Mouse (Mus musculus) olfactory bulb, adult 2 months (tissue): ENCODE data around the gene Cacna2d2.

Source experiments
- CTCF ChIP-seq: fragments of 200-500 bp; IDR thresholded peaks from 2 replicates; pipeline ENCODE4 v1.5.1; 2012; ENCODE audit warnings: low read depth, mild to moderate bottlenecking, low read length, moderate library complexity; ENCODE audit not compliant: insufficient read depth
- POLR2A ChIP-seq: fragments of 200-500 bp; IDR thresholded peaks from 2 replicates; pipeline ENCODE4 v1.6.1; 2012; ENCODE audit warnings: mild to moderate bottlenecking, low read depth, low read length, moderate library complexity; ENCODE audit not compliant: insufficient read depth

DNA sequence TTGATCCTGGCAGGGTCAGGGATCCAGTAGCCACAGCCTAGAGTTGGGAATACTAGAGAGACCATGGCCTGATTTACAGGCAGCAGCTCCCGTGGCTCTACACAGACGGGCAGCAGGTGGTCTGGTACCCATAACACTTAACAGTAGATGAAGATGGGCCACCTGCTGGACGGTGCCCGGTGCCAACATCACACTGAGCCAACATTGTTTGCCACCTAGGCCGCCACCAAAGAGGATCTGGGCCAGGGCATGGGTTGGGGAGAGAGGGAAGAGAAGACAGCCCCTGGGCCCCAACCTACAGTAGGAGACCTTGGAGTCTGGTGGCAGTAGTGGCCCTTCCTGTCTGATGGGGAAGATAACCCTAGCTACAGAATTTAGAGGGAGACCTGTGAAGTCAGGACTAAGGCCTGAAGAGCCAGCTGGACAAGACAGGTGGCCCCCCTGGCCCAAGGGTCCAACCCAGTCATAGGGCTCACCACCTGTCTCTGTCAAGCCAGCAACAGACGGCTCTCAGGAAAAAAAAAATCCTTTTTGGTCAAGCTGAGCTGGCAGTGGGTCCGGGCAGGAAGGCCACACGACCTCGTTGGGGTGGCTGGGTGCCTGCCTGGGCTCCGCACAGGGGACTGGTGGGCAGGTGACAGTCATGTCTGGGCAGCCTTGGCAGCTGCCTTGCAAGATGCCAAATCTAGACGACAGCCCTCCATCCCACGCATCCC lies 102.9 kb downstream of the Cacna2d2 start:
- TF ChIP-seq POLR2A (no peak), CTCF (no peak)
